ENCODE assay signal across 10 mouse cellular contexts in the genomic region with DNA sequence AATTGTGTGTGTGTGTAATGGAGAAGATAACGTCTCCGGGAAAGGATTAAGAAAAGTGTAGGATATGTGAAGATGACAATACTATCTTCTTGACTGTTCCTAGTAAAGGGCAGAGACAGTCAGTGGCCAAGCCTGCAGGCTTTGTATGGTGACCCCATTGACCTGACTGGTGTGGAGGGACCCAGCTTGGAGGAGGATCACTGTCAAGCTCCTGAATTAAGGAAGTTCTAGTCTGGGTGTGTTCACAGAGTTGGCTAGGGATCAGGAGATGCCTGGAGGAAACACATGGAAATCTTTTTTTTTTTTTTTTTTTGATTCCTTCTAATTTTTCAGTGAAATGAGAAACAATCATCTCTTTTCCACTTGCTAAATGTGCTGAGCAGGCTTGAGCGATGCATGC. TPM values are rescaled to one million over a fixed set of nuclear protein-coding genes. Genes with fewer than 3 reads are reported as not detected.
DNase-seq lines count a peak whose midpoint lies in the region; ATAC-seq lines count a peak whose summit lies in the region.
"Had no signal": no experiment of that assay in that cellular context is flagged by ENCODE, and none has a peak within 500 bp of the region (broad histone marks: within the 10 kb centered on the region; RNA-seq: fewer than 3 reads in every experiment).

No protein-coding gene starts in this region.

- H3K9ac ChIP-seq in limb, embryonic 12.5 days (replicated peaks) = no peak overlapping the region
- H3K9ac ChIP-seq in stomach, embryonic 14.5 days (replicated peaks; ENCODE audit: low read depth, low read length) = no peak overlapping the region
- H3K9ac ChIP-seq: liver, embryonic 12.5 days had no signal

- no peaks in the 10 kb centered on the region for H3K36me3 ChIP-seq in limb, embryonic 12.5 days
- no peaks in the 10 kb centered on the region for H3K36me3 ChIP-seq in limb, embryonic 10.5 days
- H3K36me3 ChIP-seq in stomach, embryonic 14.5 days (ENCODE audit: control insufficient read depth, insufficient read depth, low read length) = no peaks in the 10 kb centered on the region
- H3K36me3 ChIP-seq in hindbrain, embryonic 10.5 days = no peaks in the 10 kb centered on the region
- H3K36me3 ChIP-seq: liver, embryonic 12.5 days had no signal

- H3K27me3 ChIP-seq in limb, embryonic 12.5 days = no peaks in the 10 kb centered on the region
- H3K27me3 ChIP-seq in limb, embryonic 10.5 days (ENCODE audit: low read depth, poor library complexity, severe bottlenecking) = no peaks in the 10 kb centered on the region
- H3K27me3 ChIP-seq in stomach, embryonic 14.5 days (ENCODE audit: control insufficient read depth, insufficient read depth, low read length) = no peaks in the 10 kb centered on the region
- H3K27me3 ChIP-seq in hindbrain, embryonic 10.5 days (ENCODE audit: insufficient read depth, poor library complexity, severe bottlenecking) = no peaks in the 10 kb centered on the region

- ATAC-seq in limb, embryonic 12.5 days (ENCODE audit: insufficient number of reproducible peaks, insufficient read depth, low FRiP score, low TSS enrichment, low read depth) = no peak
- ATAC-seq in stomach, embryonic 14.5 days (ENCODE audit: insufficient number of reproducible peaks, insufficient read depth, low FRiP score, low read depth) = no peak
- ATAC-seq in CD4-positive, CD25-positive, alpha-beta regulatory T cell, adult 4 months = no peak
- ATAC-seq: liver, embryonic 12.5 days had no signal

- DNase-seq in embryo, embryonic 10.5 days (ENCODE audit: low spot score) = peak; percentile 14
- no peak for DNase-seq in embryo, embryonic 10 days (ENCODE audit: low spot score)
- DNase-seq in limb, embryonic 10.5 days (ENCODE audit: low spot score) = no peak
- DNase-seq in kidney, adult 8-10 months = peak; percentile 11 to 29
- no peak for DNase-seq in hindbrain, embryonic 10.5 days (ENCODE audit: low spot score)

- peak overlapping the region; percentile 37; the same call in 1 of the 2 replicates for H3K27ac ChIP-seq in limb, embryonic 12.5 days
- no peak overlapping the region for H3K27ac ChIP-seq in limb, embryonic 10.5 days
- peak overlapping the region; percentile 82 for H3K27ac ChIP-seq in stomach, embryonic 14.5 days (ENCODE audit: low read length)
- no peak overlapping the region for H3K27ac ChIP-seq in hindbrain, embryonic 10.5 days
- H3K27ac ChIP-seq: liver, embryonic 12.5 days had no signal

- WGBS in limb, embryonic 12.5 days = 93% methylated on average over 3 of the region's 3 CpGs
- 96% methylated on average over 3 of the region's 3 CpGs for WGBS in limb, embryonic 10.5 days
- WGBS in stomach, embryonic 14.5 days = 52% methylated on average over 3 of the region's 3 CpGs
- 73% methylated on average over 3 of the region's 3 CpGs for WGBS in hindbrain, embryonic 10.5 days

- H3K4me2 ChIP-seq in limb, embryonic 12.5 days = no peak overlapping the region
- no peak overlapping the region for H3K4me2 ChIP-seq in stomach, embryonic 14.5 days (replicated peaks; ENCODE audit: low read depth, low read length)
- H3K4me2 ChIP-seq: liver, embryonic 12.5 days had no signal

- H3K9me3 ChIP-seq in limb, embryonic 12.5 days = no peaks in the 10 kb centered on the region
- H3K9me3 ChIP-seq in limb, embryonic 10.5 days (replicated peaks) = no peaks in the 10 kb centered on the region
- no peaks in the 10 kb centered on the region for H3K9me3 ChIP-seq in stomach, embryonic 14.5 days (ENCODE audit: control insufficient read depth, low read depth, low read length)
- H3K9me3 ChIP-seq in hindbrain, embryonic 10.5 days = no peaks in the 10 kb centered on the region
- H3K9me3 ChIP-seq: liver, embryonic 12.5 days had no signal

- no peak overlapping the region for H3K4me3 ChIP-seq in limb, embryonic 12.5 days (replicated peaks)
- no peak overlapping the region for H3K4me3 ChIP-seq in limb, embryonic 10.5 days
- H3K4me3 ChIP-seq in stomach, embryonic 14.5 days (ENCODE audit: low read depth, low read length) = no peak overlapping the region
- H3K4me3 ChIP-seq in hindbrain, embryonic 10.5 days = no peak overlapping the region
- H3K4me3 ChIP-seq: liver, embryonic 12.5 days had no signal

- H3K4me1 ChIP-seq in limb, embryonic 12.5 days (replicated peaks) = peaks cover 9% of the 10 kb centered on the region; the same call in 1 of the 2 replicates
- no peaks in the 10 kb centered on the region for H3K4me1 ChIP-seq in limb, embryonic 10.5 days
- H3K4me1 ChIP-seq in stomach, embryonic 14.5 days (ENCODE audit: control insufficient read depth, insufficient read depth, low read length) = peaks cover 18% of the 10 kb centered on the region
- H3K4me1 ChIP-seq in hindbrain, embryonic 10.5 days (replicated peaks) = peaks cover 12% of the 10 kb centered on the region; the same call in 1 of the 2 replicates
- H3K4me1 ChIP-seq: liver, embryonic 12.5 days had no signal

RNA-seq across cellular contexts. Expression of a gene that starts 35.9 kb away (rescaled TPM):
- polyA plus RNA-seq in limb, embryonic 12.5 days (2016; fragmentation: Nextera tagmentation; extraction: Ambion mirVana) = not detected in 2 replicates
- not detected in 2 replicates for polyA plus RNA-seq in limb, embryonic 10.5 days (2016; fragmentation: Nextera tagmentation; extraction: Ambion mirVana)
- not detected in 2 replicates for polyA plus RNA-seq in stomach, embryonic 14.5 days (2014; fragmentation: Nextera tagmentation; extraction: Ambion mirVana)
- 0.04 TPM in 1 of 2 replicates, not detected in the other for polyA plus RNA-seq in hindbrain, embryonic 10.5 days (2016; fragmentation: Nextera tagmentation; extraction: Ambion mirVana)
- not detected for polyA plus RNA-seq in CD4-positive, CD25-positive, alpha-beta regulatory T cell, adult 4 months (2017; shearing (Covaris generic))
- polyA plus RNA-seq: liver, embryonic 12.5 days; midbrain, embryonic 14.5 days had no signal

Comparison
In these comparisons a context has a peak if more than half of its experiments do, and no peak if none do; other contexts are left out.
1. DNase-seq: peak in embryo, embryonic 10.5 days (single experiment) and kidney, adult 8-10 months (2 of 2); none in embryo, embryonic 10 days (single experiment), limb, embryonic 10.5 days (single experiment) and hindbrain, embryonic 10.5 days (single experiment).
2. H3K27ac ChIP-seq: peak in limb, embryonic 12.5 days (single experiment) and stomach, embryonic 14.5 days (single experiment); none in limb, embryonic 10.5 days (single experiment) and hindbrain, embryonic 10.5 days (single experiment).